12 mouse cellular contexts compared by ENCODE assay signal in genomic region chr11:53958984-53959383, GRCm38 (mm10). TPM values are rescaled to one million over a fixed set of nuclear protein-coding genes. Genes with fewer than 3 reads are reported as not detected.
A peak's percentile ranks its signal among the peaks of the same experiment; 100 is the strongest.
DNase-seq lines count a peak whose midpoint lies in the region; ATAC-seq and TF ChIP-seq lines count a peak whose summit lies in the region.
"Had no signal": no experiment of that assay in that cellular context is flagged by ENCODE, and none has a peak within 500 bp of the region (broad histone marks: within the 10 kb centered on the region; RNA-seq: fewer than 3 reads in every experiment).

No protein-coding gene starts in this region.

- H3K9ac ChIP-seq in liver, adult 2 months (ENCODE audit: low read depth, low read length), result no peak overlapping the region
- no peak overlapping the region for H3K9ac ChIP-seq in liver, embryonic 12.5 days
- H3K9ac ChIP-seq: embryonic facial prominence, embryonic 15.5 days; heart, embryonic 15.5 days; limb, embryonic 13.5 days; stomach, embryonic 15.5 days had no signal

- ATAC-seq in liver, embryonic 12.5 days, result no peak

- H3K4me3 ChIP-seq in liver, adult 2 months (ENCODE audit: insufficient read depth, low read depth, low read length), result no peak overlapping the region
- H3K4me3 ChIP-seq in liver, embryonic 12.5 days, result no peak overlapping the region
- H3K4me3 ChIP-seq: embryonic facial prominence, embryonic 15.5 days; heart, embryonic 15.5 days; limb, embryonic 13.5 days; stomach, embryonic 15.5 days had no signal

- intact Hi-C loops in gastrocnemius, postnatal 14 days (cut with DNase I; ENCODE audit: low total_unique reads), result no loop called here

- 51% methylated on average over 3 of the region's 3 CpGs for WGBS in liver, adult 2 months
- 44% methylated on average over 3 of the region's 3 CpGs for WGBS in liver, embryonic 12.5 days (ENCODE audit: insufficient replicate concordance)

- no peak overlapping the region for H3K27ac ChIP-seq in liver, adult 2 months (replicated peaks; ENCODE audit: insufficient read depth, low read depth, low read length)
- no peak overlapping the region for H3K27ac ChIP-seq in liver, embryonic 12.5 days
- H3K27ac ChIP-seq: embryonic facial prominence, embryonic 15.5 days; heart, embryonic 15.5 days; limb, embryonic 13.5 days; stomach, embryonic 15.5 days had no signal

- no peak overlapping the region for H3K4me2 ChIP-seq in liver, embryonic 12.5 days
- H3K4me2 ChIP-seq: embryonic facial prominence, embryonic 15.5 days; heart, embryonic 15.5 days; limb, embryonic 13.5 days; stomach, embryonic 15.5 days had no signal

- peak; percentile 12 for DNase-seq in adrenal gland, adult 2 months
- no peak for DNase-seq in adrenal gland, adult 8-10 months
- peak; percentile 36 for DNase-seq in liver, adult 2 months (ENCODE audit: extremely low read depth, low read depth, low spot score)
- peak; percentile 27 for DNase-seq in ZHBTc4 (ENCODE audit: low read depth, low spot score)
- DNase-seq in kidney, postnatal 10 days, result peak; percentile 43
- DNase-seq in gastrocnemius, postnatal 14 days, result no peak
- DNase-seq in natural killer cell, adult 2 months (ENCODE audit: low spot score in 2 of 2), result no peak

- peak; percentile 61 for TF ChIP-seq CTCF in liver, adult 2 months (IDR thresholded peaks at IDR 0.05; ENCODE audit: low read depth, low read length)

- TF ChIP-seq POLR2A in liver, adult 2 months (IDR thresholded peaks at IDR 0.05; ENCODE audit: extremely low read depth, insufficient read depth, low read length), result no peak

- no peaks in the 10 kb centered on the region for H3K36me3 ChIP-seq in liver, adult 2 months (ENCODE audit: control insufficient read depth, insufficient read depth, low read length)
- no peaks in the 10 kb centered on the region for H3K36me3 ChIP-seq in liver, embryonic 12.5 days
- H3K36me3 ChIP-seq: embryonic facial prominence, embryonic 15.5 days; heart, embryonic 15.5 days; limb, embryonic 13.5 days; stomach, embryonic 15.5 days had no signal

- H3K4me1 ChIP-seq in liver, adult 2 months (ENCODE audit: control insufficient read depth, insufficient read depth, low read length), result no peaks in the 10 kb centered on the region; the same call in 1 of the 2 replicates
- H3K4me1 ChIP-seq in liver, embryonic 12.5 days, result no peaks in the 10 kb centered on the region
- H3K4me1 ChIP-seq: embryonic facial prominence, embryonic 15.5 days; limb, embryonic 13.5 days; stomach, embryonic 15.5 days had no signal

- H3K79me2 ChIP-seq in liver, adult 2 months (ENCODE audit: control insufficient read depth, insufficient read depth, low read length), result no peaks in the 10 kb centered on the region

- H3K9me3 ChIP-seq in liver, embryonic 12.5 days (replicated peaks), result no peaks in the 10 kb centered on the region
- H3K9me3 ChIP-seq: embryonic facial prominence, embryonic 15.5 days; heart, embryonic 15.5 days; limb, embryonic 13.5 days; stomach, embryonic 15.5 days had no signal

- no peaks in the 10 kb centered on the region for H3K27me3 ChIP-seq in liver, adult 2 months (ENCODE audit: control insufficient read depth, insufficient read depth, low read length)
- no peaks in the 10 kb centered on the region for H3K27me3 ChIP-seq in liver, embryonic 12.5 days (replicated peaks)
- H3K27me3 ChIP-seq: embryonic facial prominence, embryonic 15.5 days; heart, embryonic 15.5 days; limb, embryonic 13.5 days; stomach, embryonic 15.5 days had no signal

RNA-seq across cellular contexts. Expression of gene Slc22a21, which starts 21.1 kb away (rescaled TPM):
- 1 to 10 TPM; 2.8 to 5.3 TPM for total RNA-seq in adrenal gland, adult 2 months (2021)
- polyA plus RNA-seq in adrenal gland, adult 2 months (2012; rRNA removed), result 3.3 and 3.9 TPM in 2 replicates
- 10 to 100 TPM in 1 of 4 experiments, 1 to 10 TPM in 3; 4.4 to 12.5 (median 6.6) TPM for total RNA-seq in adrenal gland, adult 8-10 months (2022)
- 0.55 and 0.87 TPM in 2 replicates for total RNA-seq in liver, adult 2 months (2014; rRNA removed)
- polyA plus RNA-seq in liver, adult 2 months (2012; rRNA removed), result 0.34 and 0.35 TPM in 2 replicates
- 1.4 and 1.7 TPM in 2 replicates for polyA plus RNA-seq in liver, embryonic 12.5 days (2016; fragmentation: Nextera tagmentation; extraction: Ambion mirVana)
- 1 to 10 TPM; 1.3 to 1.7 TPM for total RNA-seq in gastrocnemius, postnatal 14 days (2021)

Comparison
In these comparisons a context has a peak if more than half of its experiments do, and no peak if none do; other contexts are left out.
1. DNase-seq: peak in adrenal gland, adult 2 months (single experiment), liver, adult 2 months (single experiment), ZHBTc4 (single experiment) and kidney, postnatal 10 days (single experiment); none in adrenal gland, adult 8-10 months (single experiment), gastrocnemius, postnatal 14 days (single experiment) and natural killer cell, adult 2 months (0 of 2).